22 mouse cellular contexts compared by ENCODE assay signal in the genomic region with DNA sequence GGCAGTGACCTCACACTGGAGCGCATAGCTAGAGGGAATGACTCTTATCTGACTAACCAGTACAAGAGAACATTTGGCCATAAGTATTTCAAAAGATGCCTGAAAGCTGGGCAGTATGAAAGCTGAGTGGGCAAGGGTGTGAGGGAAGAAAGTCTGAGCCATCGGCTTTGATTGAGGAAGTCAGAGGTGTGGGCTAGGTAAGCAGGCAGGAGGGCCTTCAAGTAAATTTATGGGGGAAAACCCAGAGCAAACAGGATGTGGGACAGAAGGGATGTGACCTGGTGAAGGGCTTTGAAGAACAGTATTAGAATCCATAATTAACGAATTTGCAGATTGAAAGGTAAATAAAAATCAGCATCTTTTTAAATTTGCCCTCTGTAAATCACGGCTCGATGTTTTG.
DNase-seq lines count a peak whose midpoint lies in the region; ATAC-seq and TF ChIP-seq lines count a peak whose summit lies in the region.
"Had no signal": no experiment of that assay in that cellular context is flagged by ENCODE, and none has a peak within 500 bp of the region (broad histone marks: within the 10 kb centered on the region; RNA-seq: fewer than 3 reads in every experiment).

No protein-coding gene starts in this region.

- no peak overlapping the region for H3K4me2 ChIP-seq in CH12.LX (ENCODE audit: insufficient read depth, low read depth, poor library complexity, severe bottlenecking)
- H3K4me2 ChIP-seq in intestine, embryonic 15.5 days (replicated peaks), result no peak overlapping the region
- H3K4me2 ChIP-seq: embryonic facial prominence, embryonic 12.5 days; forebrain, embryonic 13.5 days; forebrain, embryonic 15.5 days had no signal

- H3K9me3 ChIP-seq in CH12.LX (replicated peaks; ENCODE audit: low read length), result peaks cover 8% of the 10 kb centered on the region
- H3K9me3 ChIP-seq in intestine, embryonic 15.5 days, result no peaks in the 10 kb centered on the region
- H3K9me3 ChIP-seq: embryonic facial prominence, embryonic 10.5 days; embryonic facial prominence, embryonic 12.5 days; forebrain, embryonic 13.5 days; forebrain, embryonic 15.5 days had no signal

- H3K27ac ChIP-seq in CH12.LX (ENCODE audit: insufficient read depth, low read depth), result no peak overlapping the region
- H3K27ac ChIP-seq in intestine, embryonic 15.5 days, result no peak overlapping the region
- H3K27ac ChIP-seq: embryonic facial prominence, embryonic 10.5 days; embryonic facial prominence, embryonic 12.5 days; forebrain, embryonic 13.5 days; forebrain, embryonic 15.5 days had no signal

- TF ChIP-seq EP300 in CH12.LX (IDR thresholded peaks at IDR 0.05; ENCODE audit: low read length), result no peak

- no peaks in the 10 kb centered on the region for H3K36me3 ChIP-seq in CH12.LX (replicated peaks in 1 of 2; ENCODE audit: control insufficient read depth in 1 of 2, insufficient read depth in 1 of 2, low read length in 1 of 2)
- H3K36me3 ChIP-seq in intestine, embryonic 15.5 days, result no peaks in the 10 kb centered on the region
- H3K36me3 ChIP-seq: embryonic facial prominence, embryonic 10.5 days; embryonic facial prominence, embryonic 12.5 days; forebrain, embryonic 15.5 days had no signal

- no peak for TF ChIP-seq CTCF in CH12.LX (conservative IDR thresholded peaks at IDR 0.05 in 1 of 2, IDR thresholded peaks at IDR 0.05 in 1 of 2; ENCODE audit: low read depth in 2 of 2, low read length in 2 of 2)

- H3K4me1 ChIP-seq in CH12.LX (ENCODE audit: control insufficient read depth in 1 of 2, insufficient read depth in 2 of 2), result peaks cover 0 to 13% of the 10 kb centered on the region in 2 experiments; a peak in 2 of 4 replicates
- no peaks in the 10 kb centered on the region for H3K4me1 ChIP-seq in intestine, embryonic 15.5 days (replicated peaks)
- H3K4me1 ChIP-seq: embryonic facial prominence, embryonic 10.5 days; embryonic facial prominence, embryonic 12.5 days; forebrain, embryonic 13.5 days; forebrain, embryonic 15.5 days had no signal

- H3K27me3 ChIP-seq in CH12.LX (replicated peaks), result peaks cover 15% of the 10 kb centered on the region
- no peaks in the 10 kb centered on the region for H3K27me3 ChIP-seq in intestine, embryonic 15.5 days (replicated peaks)
- H3K27me3 ChIP-seq: forebrain, embryonic 15.5 days had no signal

- ATAC-seq in intestine, embryonic 15.5 days, result no peak
- ATAC-seq: forebrain, embryonic 13.5 days; forebrain, embryonic 15.5 days; forebrain, postnatal 0 days had no signal

- TF ChIP-seq POLR2A in CH12.LX (IDR thresholded peaks at IDR 0.05; ENCODE audit: low read depth, low read length), result no peak

- 55% methylated on average over 5 of the region's 5 CpGs for WGBS in intestine, embryonic 15.5 days

- H3K9ac ChIP-seq in CH12.LX (ENCODE audit: insufficient read depth, low read depth), result no peak overlapping the region
- no peak overlapping the region for H3K9ac ChIP-seq in intestine, embryonic 15.5 days
- H3K9ac ChIP-seq: embryonic facial prominence, embryonic 12.5 days; forebrain, embryonic 13.5 days; forebrain, embryonic 15.5 days; forebrain, postnatal 0 days had no signal

- in situ Hi-C loops in CH12.LX (cut with MboI; ENCODE audit: low pct_ligation_motif_present, low pct_unique_long_range_greater_than_20kb, low sequenced_read_pairs), result loop anchor here (25.0 kb wide), 1 partner anchor 302 kb away; no protein-coding TSS in a partner anchor

- peak; percentile 8 for DNase-seq in 3T3-L1 (ENCODE audit: low read depth, low spot score)
- DNase-seq in CD4-positive, CD25-positive, alpha-beta regulatory T cell, adult 2 months (ENCODE audit: low read depth, low spot score), result peak; percentile 26
- DNase-seq in CH12.LX (ENCODE audit: extremely low read depth), result peak; percentile 17
- peak; percentile 42 for DNase-seq in induced T-regulatory cell, adult 2 months (ENCODE audit: low read depth)
- DNase-seq in lung, postnatal 4 days, result no peak
- DNase-seq in kidney, adult 11 months, result no peak
- no peak for DNase-seq in lung, adult 18-20 months
- DNase-seq: adrenal gland, adult 8-10 months; adrenal gland, postnatal 14 days; adrenal gland, postnatal 36 days; B cell, adult 2 months; cerebellum, adult 11-12 months; cerebellum, adult 2 months; cerebellum, adult 9-10 months; cerebellum, postnatal 10 days; cerebellum, postnatal 25 days; forebrain, postnatal 0 days had no signal

- H3K79me2 ChIP-seq in CH12.LX (replicated peaks; ENCODE audit: control insufficient read depth, extremely low read depth, insufficient read depth, poor library complexity, severe bottlenecking), result no peaks in the 10 kb centered on the region

- dilution Hi-C loops in CH12.LX (cut with MboI; ENCODE audit: extremely low pct_ligation_motif_present, extremely low pct_unique_long_range_greater_than_20kb, low sequenced_read_pairs), result no loop called here

- TF ChIP-seq RAD21 in CH12.LX (IDR thresholded peaks at IDR 0.05; ENCODE audit: low read depth, low read length), result no peak

- H3K4me3 ChIP-seq in CH12.LX (replicated peaks in 1 of 3; ENCODE audit: low read depth in 2 of 3, low read length in 2 of 3, poor library complexity in 1 of 3), result no peak overlapping the region
- no peak overlapping the region for H3K4me3 ChIP-seq in intestine, embryonic 15.5 days (replicated peaks)
- H3K4me3 ChIP-seq: embryonic facial prominence, embryonic 10.5 days; embryonic facial prominence, embryonic 12.5 days; forebrain, embryonic 13.5 days; forebrain, embryonic 15.5 days had no signal

TF ChIP-seq in CH12.LX, 34 proteins besides CTCF, POLR2A, EP300 and RAD21:
- no peak for TF ChIP-seq TBP (conservative IDR thresholded peaks at IDR 0.05; ENCODE audit: low read depth, low read length)
- no peak for TF ChIP-seq UBTF (IDR thresholded peaks at IDR 0.05; ENCODE audit: low read depth, low read length)
- no peak for TF ChIP-seq POLR2AphosphoS2 (IDR thresholded peaks at IDR 0.05; ENCODE audit: low read depth, low read length)
- no peak for TF ChIP-seq BHLHE40 (IDR thresholded peaks at IDR 0.05; ENCODE audit: low read depth, low read length)
- no peak for TF ChIP-seq KAT2A (IDR thresholded peaks at IDR 0.05; ENCODE audit: insufficient replicate concordance, low read length)
- TF ChIP-seq MYC (IDR thresholded peaks at IDR 0.05; ENCODE audit: low read depth, low read length), result no peak
- TF ChIP-seq SMC3 (IDR thresholded peaks at IDR 0.05; ENCODE audit: low read depth, low read length), result no peak
- no peak for TF ChIP-seq USF2 (conservative IDR thresholded peaks at IDR 0.05; ENCODE audit: low read depth, low read length)
- TF ChIP-seq USF1 (IDR thresholded peaks at IDR 0.05; ENCODE audit: low read depth, low read length), result no peak
- TF ChIP-seq ZMIZ1 (IDR thresholded peaks at IDR 0.05; ENCODE audit: low read depth, low read length), result no peak
- TF ChIP-seq MEF2A (IDR thresholded peaks at IDR 0.05; ENCODE audit: borderline replicate concordance, low read depth, low read length), result no peak
- no peak for TF ChIP-seq NRF1 (IDR thresholded peaks at IDR 0.05; ENCODE audit: low read depth, low read length)
- TF ChIP-seq ZC3H11A (IDR thresholded peaks at IDR 0.05; ENCODE audit: low read depth, low read length), result no peak
- TF ChIP-seq RCOR1 (conservative IDR thresholded peaks at IDR 0.05; ENCODE audit: low read depth, low read length), result no peak
- TF ChIP-seq SIN3A (IDR thresholded peaks at IDR 0.05; ENCODE audit: low read length), result no peak

Comparison
In these comparisons a context has a peak if more than half of its experiments do, and no peak if none do; other contexts are left out.
1. DNase-seq: peak in 3T3-L1 (single experiment), CD4-positive, CD25-positive, alpha-beta regulatory T cell, adult 2 months (single experiment), CH12.LX (single experiment) and induced T-regulatory cell, adult 2 months (single experiment); none in lung, postnatal 4 days (0 of 2), kidney, adult 11 months (single experiment) and lung, adult 18-20 months (0 of 2).